Mouse (Mus musculus): ENCODE results near the gene Cpxm1.

- TF ChIP-seq POLR2A (IDR thresholded peaks at IDR 0.05; ENCODE audit: insufficient read depth, low read depth, low read length) (no peak), CTCF (IDR thresholded peaks at IDR 0.05; ENCODE audit: insufficient read depth, low read depth, low read length) (no peak)
Observed at GRCm38 (mm10) chr2:130386212-130386611, 11.2 kb downstream of the Cpxm1 start.

Measured in olfactory bulb, adult 2 months (tissue).